8 mouse cellular contexts compared by ENCODE assay signal in the genomic region with DNA sequence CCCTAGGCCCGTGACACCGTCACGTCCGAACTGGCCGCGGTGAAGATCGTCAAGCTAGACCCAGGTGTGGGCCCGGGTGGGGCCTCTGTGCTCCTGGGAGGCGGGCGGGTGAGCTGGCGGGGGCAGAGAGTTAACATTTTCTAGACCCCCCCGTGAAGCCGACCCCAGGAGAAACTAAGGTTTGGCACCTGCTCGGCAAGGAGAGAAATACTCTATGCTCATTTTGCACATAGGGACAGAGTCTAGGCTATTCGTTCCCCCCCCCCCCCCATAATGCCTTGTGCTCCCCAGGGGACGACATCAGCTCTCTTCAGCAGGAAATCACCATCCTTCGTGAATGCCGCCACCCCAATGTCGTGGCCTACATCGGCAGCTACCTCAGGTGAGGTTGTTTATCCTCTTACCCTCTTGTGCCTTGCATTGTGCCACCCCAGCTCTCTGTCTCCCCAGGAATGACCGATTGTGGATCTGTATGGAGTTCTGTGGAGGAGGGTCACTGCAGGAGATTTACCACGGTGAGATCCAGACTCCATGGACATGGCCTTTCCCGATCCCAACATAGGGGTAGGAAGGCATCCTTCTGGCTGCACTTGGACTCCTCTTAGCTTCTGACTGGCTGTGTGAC. TPM values are rescaled to one million over a fixed set of nuclear protein-coding genes. Genes with fewer than 3 reads are reported as not detected.
DNase-seq lines count a peak whose midpoint lies in the region; ATAC-seq lines count a peak whose summit lies in the region.

No protein-coding gene starts in this region.

- H3K4me2 ChIP-seq in heart, embryonic 14.5 days (ENCODE audit: low read length), result peak overlapping the region; percentile 98
- peak overlapping the region; percentile 90 for H3K4me2 ChIP-seq in hindbrain, embryonic 11.5 days (replicated peaks; ENCODE audit: low read depth, low read length)
- peak overlapping the region; percentile 84 for H3K4me2 ChIP-seq in midbrain, embryonic 14.5 days (ENCODE audit: low read length)

- 10% methylated on average over 22 of the region's 23 CpGs for WGBS in heart, embryonic 14.5 days
- 14% methylated on average over 22 of the region's 23 CpGs for WGBS in hindbrain, embryonic 11.5 days
- 12% methylated on average over 23 of the region's 23 CpGs for WGBS in midbrain, embryonic 14.5 days

- intact Hi-C loops in heart, postnatal 10 days (cut with DNase I), result no loop called here

- H3K36me3 ChIP-seq in heart, embryonic 14.5 days (ENCODE audit: control insufficient read depth, insufficient read depth, low read length), result peaks cover 68% of the 10 kb centered on the region
- peaks cover 8% of the 10 kb centered on the region; the same call in 1 of the 2 replicates for H3K36me3 ChIP-seq in hindbrain, embryonic 11.5 days (ENCODE audit: control insufficient read depth, insufficient read depth, low read length)
- peaks cover 83% of the 10 kb centered on the region for H3K36me3 ChIP-seq in midbrain, embryonic 14.5 days (ENCODE audit: control insufficient read depth, insufficient read depth, low read length)

- DNase-seq in heart, postnatal 10 days, result no peak
- DNase-seq in T-cell, adult 2 months (ENCODE audit: low spot score), result peak; percentile 41
- DNase-seq in hindbrain, embryonic 11.5 days (ENCODE audit: low spot score), result peak; percentile 22
- no peak for DNase-seq in midbrain, embryonic 14.5 days
- DNase-seq in frontal cortex, adult 2 months (ENCODE audit: extremely low spot score in 1 of 2, low spot score in 1 of 2), result no peak
- no peak for DNase-seq in urinary bladder, adult 18-20 months (ENCODE audit: low spot score in 2 of 2)
- no peak for DNase-seq in left cerebral cortex, adult 11 months (ENCODE audit: low spot score)

- peak overlapping the region in 1 of 2 experiments; percentile 63; a peak in 2 of 4 replicates for H3K27ac ChIP-seq in heart, embryonic 14.5 days (replicated peaks in 1 of 2; ENCODE audit: control insufficient read depth in 1 of 2, insufficient read depth in 1 of 2, low read depth in 2 of 2, low read length in 2 of 2)
- H3K27ac ChIP-seq in hindbrain, embryonic 11.5 days (ENCODE audit: low read depth, low read length), result no peak overlapping the region
- no peak overlapping the region for H3K27ac ChIP-seq in midbrain, embryonic 14.5 days (replicated peaks; ENCODE audit: low read depth, low read length)

- H3K9ac ChIP-seq in heart, embryonic 14.5 days (ENCODE audit: low read length), result peak overlapping the region; percentile 84
- peak overlapping the region; percentile 66; the same call in 1 of the 2 replicates for H3K9ac ChIP-seq in hindbrain, embryonic 11.5 days (ENCODE audit: low read depth, low read length)
- peak overlapping the region; percentile 68 for H3K9ac ChIP-seq in midbrain, embryonic 14.5 days (replicated peaks; ENCODE audit: low read length)

- ATAC-seq in heart, embryonic 14.5 days (ENCODE audit: insufficient number of reproducible peaks, insufficient read depth, low FRiP score, low read depth), result no peak
- peak; percentile 62; the same call in 1 of the 2 replicates for ATAC-seq in hindbrain, embryonic 11.5 days (ENCODE audit: low FRiP score)
- ATAC-seq in midbrain, embryonic 14.5 days (ENCODE audit: low FRiP score, low TSS enrichment), result no peak

- peaks cover 9 to 12% of the 10 kb centered on the region in 2 experiments for H3K4me1 ChIP-seq in heart, embryonic 14.5 days (ENCODE audit: control insufficient read depth in 2 of 2, insufficient read depth in 2 of 2, low read length in 2 of 2)
- H3K4me1 ChIP-seq in hindbrain, embryonic 11.5 days (replicated peaks; ENCODE audit: control insufficient read depth, insufficient read depth, low read length), result peaks cover 5% of the 10 kb centered on the region; the same call in 1 of the 2 replicates
- H3K4me1 ChIP-seq in midbrain, embryonic 14.5 days (ENCODE audit: control insufficient read depth, insufficient read depth, low read length), result peaks cover 13% of the 10 kb centered on the region

- peak overlapping the region; percentile 71 to 94 for H3K4me3 ChIP-seq in heart, embryonic 14.5 days (ENCODE audit: control insufficient read depth in 1 of 2, insufficient read depth in 1 of 2, low read depth in 1 of 2, low read length in 2 of 2)
- H3K4me3 ChIP-seq in hindbrain, embryonic 11.5 days (ENCODE audit: low read depth, low read length), result peak overlapping the region; percentile 60
- H3K4me3 ChIP-seq in midbrain, embryonic 14.5 days (replicated peaks; ENCODE audit: low read depth, low read length), result peak overlapping the region; percentile 47

- no peaks in the 10 kb centered on the region for H3K9me3 ChIP-seq in heart, embryonic 14.5 days (ENCODE audit: control insufficient read depth, low read length)
- H3K9me3 ChIP-seq in hindbrain, embryonic 11.5 days (ENCODE audit: control insufficient read depth, low read length), result no peaks in the 10 kb centered on the region
- no peaks in the 10 kb centered on the region for H3K9me3 ChIP-seq in midbrain, embryonic 14.5 days (ENCODE audit: control insufficient read depth, low read length)

- no peaks in the 10 kb centered on the region for H3K27me3 ChIP-seq in heart, embryonic 14.5 days (ENCODE audit: control insufficient read depth, insufficient read depth, low read length)
- H3K27me3 ChIP-seq in hindbrain, embryonic 11.5 days (ENCODE audit: control insufficient read depth, insufficient read depth, low read length), result no peaks in the 10 kb centered on the region
- no peaks in the 10 kb centered on the region for H3K27me3 ChIP-seq in midbrain, embryonic 14.5 days (ENCODE audit: control insufficient read depth, insufficient read depth, low read length)

RNA-seq across cellular contexts. Expression of a gene that starts 0.6 kb away (rescaled TPM):
- 9.0 and 13.0 TPM in 2 replicates for polyA plus RNA-seq in heart, embryonic 14.5 days (2014; fragmentation: Nextera tagmentation; extraction: Ambion mirVana)
- 10 to 100 TPM; 52.3 to 52.4 TPM for total RNA-seq in heart, postnatal 10 days (2021)
- 6.7 and 8.5 TPM in 2 replicates for polyA plus RNA-seq in hindbrain, embryonic 11.5 days (2014; fragmentation: Nextera tagmentation; extraction: Ambion mirVana)
- 14.3 and 18.8 TPM in 2 replicates for polyA plus RNA-seq in midbrain, embryonic 14.5 days (2014; fragmentation: Nextera tagmentation; extraction: Ambion mirVana)
- 193 and 205 TPM in 2 replicates for polyA plus RNA-seq in frontal cortex, adult 2 months (2012; rRNA removed)

RNA-seq across cellular contexts. Expression of a gene that starts 6.8 kb away (rescaled TPM):
- 23.3 and 24.1 TPM in 2 replicates for polyA plus RNA-seq in heart, embryonic 14.5 days (2014; fragmentation: Nextera tagmentation; extraction: Ambion mirVana)
- 10 to 100 TPM; 18.6 to 21.8 TPM for total RNA-seq in heart, postnatal 10 days (2021)
- 43.0 and 51.3 TPM in 2 replicates for polyA plus RNA-seq in hindbrain, embryonic 11.5 days (2014; fragmentation: Nextera tagmentation; extraction: Ambion mirVana)
- 54.8 and 55.4 TPM in 2 replicates for polyA plus RNA-seq in midbrain, embryonic 14.5 days (2014; fragmentation: Nextera tagmentation; extraction: Ambion mirVana)
- polyA plus RNA-seq in frontal cortex, adult 2 months (2012; rRNA removed), result 67.6 and 68.4 TPM in 2 replicates

RNA-seq across cellular contexts. Expression of a gene that starts 21.9 kb away (rescaled TPM):
- polyA plus RNA-seq in heart, embryonic 14.5 days (2014; fragmentation: Nextera tagmentation; extraction: Ambion mirVana), result 86.9 and 93.1 TPM in 2 replicates
- total RNA-seq in heart, postnatal 10 days (2021), result 100 to 1,000 TPM; 118 to 143 TPM
- 156 and 178 TPM in 2 replicates for polyA plus RNA-seq in hindbrain, embryonic 11.5 days (2014; fragmentation: Nextera tagmentation; extraction: Ambion mirVana)
- 99.6 and 125 TPM in 2 replicates for polyA plus RNA-seq in midbrain, embryonic 14.5 days (2014; fragmentation: Nextera tagmentation; extraction: Ambion mirVana)
- polyA plus RNA-seq in frontal cortex, adult 2 months (2012; rRNA removed), result 179 and 186 TPM in 2 replicates

RNA-seq across cellular contexts. Expression of a gene that starts 35.3 kb away (rescaled TPM):
- polyA plus RNA-seq in heart, embryonic 14.5 days (2014; fragmentation: Nextera tagmentation; extraction: Ambion mirVana), result 0.43 and 0.78 TPM in 2 replicates
- total RNA-seq in heart, postnatal 10 days (2021), result 1 to 10 TPM; 9.6 to 9.9 TPM
- 0.50 and 0.82 TPM in 2 replicates for polyA plus RNA-seq in hindbrain, embryonic 11.5 days (2014; fragmentation: Nextera tagmentation; extraction: Ambion mirVana)
- polyA plus RNA-seq in midbrain, embryonic 14.5 days (2014; fragmentation: Nextera tagmentation; extraction: Ambion mirVana), result 0.43 and 1.3 TPM in 2 replicates
- 3.2 and 3.3 TPM in 2 replicates for polyA plus RNA-seq in frontal cortex, adult 2 months (2012; rRNA removed)

RNA-seq across cellular contexts. Expression of a gene that starts 42.6 kb away (rescaled TPM):
- polyA plus RNA-seq in heart, embryonic 14.5 days (2014; fragmentation: Nextera tagmentation; extraction: Ambion mirVana), result 225 and 226 TPM in 2 replicates
- total RNA-seq in heart, postnatal 10 days (2021), result 100 to 1,000 TPM; 622 to 693 TPM
- 1.6 and 2.1 TPM in 2 replicates for polyA plus RNA-seq in hindbrain, embryonic 11.5 days (2014; fragmentation: Nextera tagmentation; extraction: Ambion mirVana)
- 2.0 and 2.9 TPM in 2 replicates for polyA plus RNA-seq in midbrain, embryonic 14.5 days (2014; fragmentation: Nextera tagmentation; extraction: Ambion mirVana)
- polyA plus RNA-seq in frontal cortex, adult 2 months (2012; rRNA removed), result 39.0 and 54.8 TPM in 2 replicates

Comparison
In these comparisons a context has a peak if more than half of its experiments do, and no peak if none do; other contexts are left out.
1. DNase-seq: peak in T-cell, adult 2 months (single experiment) and hindbrain, embryonic 11.5 days (single experiment); none in heart, postnatal 10 days (0 of 2), midbrain, embryonic 14.5 days (single experiment), frontal cortex, adult 2 months (0 of 2), urinary bladder, adult 18-20 months (0 of 2) and left cerebral cortex, adult 11 months (single experiment).
2. Peak in every context shown above with its lines, with median percentiles within 50 percentile points of each other: H3K4me2 ChIP-seq, H3K4me3 ChIP-seq and H3K9ac ChIP-seq.